Mouse (Mus musculus): ENCODE results near the gene Mycbpap. TPM values are rescaled to one million over a fixed set of nuclear protein-coding genes. Genes with fewer than 3 reads are reported as not detected.

Gene Mycbpap
- polyA plus RNA-seq, 1 experiment from 2014 or later: 6.6 TPM

DNA sequence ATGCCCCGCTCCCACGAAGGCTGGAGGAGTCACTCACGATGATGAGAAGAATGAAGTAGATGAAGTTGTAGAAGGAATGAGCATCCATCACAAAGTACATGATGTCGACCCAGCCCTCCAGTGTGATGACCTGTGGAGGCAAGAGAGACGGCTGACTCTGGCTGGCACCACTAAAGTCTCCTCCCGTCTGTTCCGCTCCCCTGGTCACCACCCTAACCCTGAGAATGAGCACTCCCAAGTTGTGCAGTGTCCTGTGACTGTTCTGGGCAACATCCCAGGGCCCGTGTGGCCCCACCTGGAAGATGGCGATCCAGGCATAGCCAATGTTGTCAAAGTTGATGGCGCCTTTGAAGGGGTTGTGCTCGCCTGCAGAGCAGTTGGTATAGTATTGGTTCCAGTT lies 59.7 kb downstream of the Mycbpap start:
- H3K9ac ChIP-seq (ENCODE audit: low read length): no peak overlapping the region
- H3K4me2 ChIP-seq (ENCODE audit: low read length): no peak overlapping the region
- 89% methylated on average over 11 of the region's 11 CpGs for WGBS
- peaks cover 2 to 6% of the 10 kb centered on the region in 2 experiments; a peak in 1 of 4 replicates for H3K4me1 ChIP-seq (ENCODE audit: control insufficient read depth in 2 of 2, insufficient read depth in 2 of 2, low read length in 2 of 2)
- no peak overlapping the region for H3K27ac ChIP-seq (replicated peaks in 1 of 2; ENCODE audit: control insufficient read depth in 1 of 2, insufficient read depth in 1 of 2, low read depth in 2 of 2, low read length in 2 of 2)
- H3K27me3 ChIP-seq (ENCODE audit: control insufficient read depth, insufficient read depth, low read length): peaks cover 4% of the 10 kb centered on the region; the same call in 1 of the 2 replicates
- no peak overlapping the region for H3K4me3 ChIP-seq (ENCODE audit: control insufficient read depth in 1 of 2, insufficient read depth in 1 of 2, low read depth in 1 of 2, low read length in 2 of 2)
- no peak for ATAC-seq (ENCODE audit: insufficient number of reproducible peaks, insufficient read depth, low FRiP score, low read depth)
- no peaks in the 10 kb centered on the region for H3K9me3 ChIP-seq (ENCODE audit: control insufficient read depth, low read length)
- H3K36me3 ChIP-seq (ENCODE audit: control insufficient read depth, insufficient read depth, low read length): no peaks in the 10 kb centered on the region

DNA sequence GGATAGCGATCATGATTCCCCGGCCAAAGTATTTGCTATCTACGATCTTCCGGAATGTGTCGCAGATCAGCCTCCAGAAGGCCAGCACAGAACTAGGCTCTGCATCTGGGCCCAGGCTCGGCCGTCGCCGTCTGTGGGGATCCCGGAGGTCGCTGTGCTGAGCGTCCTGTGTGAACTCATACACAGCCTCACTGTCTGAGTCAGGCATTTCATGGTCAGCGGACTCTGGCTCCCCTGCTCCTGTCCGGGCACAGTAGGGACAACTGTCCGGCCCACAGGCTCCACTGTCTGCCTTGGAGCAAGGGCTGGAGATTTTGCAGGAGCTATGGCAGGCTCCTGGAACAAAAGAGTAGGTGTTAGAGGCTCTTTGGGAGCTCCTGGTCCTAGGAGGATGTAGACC lies 64.5 kb downstream of the Mycbpap start:
- whole genome bisulfite sequencing: 77% methylated on average over 15 of the region's 15 CpGs
- Histone ChIP-seq H3K9ac (ENCODE audit: low read length) (no peak overlapping the region), H3K4me3 (ENCODE audit: control insufficient read depth in 1 of 2, insufficient read depth in 1 of 2, low read depth in 1 of 2, low read length in 2 of 2) (no peak overlapping the region), H3K4me1 (ENCODE audit: control insufficient read depth in 2 of 2, insufficient read depth in 2 of 2, low read length in 2 of 2) (peaks cover 8 to 13% of the 10 kb centered on the region in 2 experiments), H3K4me2 (ENCODE audit: low read length) (no peak overlapping the region), H3K9me3 (ENCODE audit: control insufficient read depth, low read length) (no peaks in the 10 kb centered on the region), H3K27me3 (ENCODE audit: control insufficient read depth, insufficient read depth, low read length) (peaks cover 4% of the 10 kb centered on the region; the same call in 1 of the 2 replicates), H3K36me3 (ENCODE audit: control insufficient read depth, insufficient read depth, low read length) (no peaks in the 10 kb centered on the region), H3K27ac (replicated peaks in 1 of 2; ENCODE audit: control insufficient read depth in 1 of 2, insufficient read depth in 1 of 2, low read depth in 2 of 2, low read length in 2 of 2) (no peak overlapping the region)
- no peak for ATAC-seq (ENCODE audit: insufficient number of reproducible peaks, insufficient read depth, low FRiP score, low read depth)

DNA sequence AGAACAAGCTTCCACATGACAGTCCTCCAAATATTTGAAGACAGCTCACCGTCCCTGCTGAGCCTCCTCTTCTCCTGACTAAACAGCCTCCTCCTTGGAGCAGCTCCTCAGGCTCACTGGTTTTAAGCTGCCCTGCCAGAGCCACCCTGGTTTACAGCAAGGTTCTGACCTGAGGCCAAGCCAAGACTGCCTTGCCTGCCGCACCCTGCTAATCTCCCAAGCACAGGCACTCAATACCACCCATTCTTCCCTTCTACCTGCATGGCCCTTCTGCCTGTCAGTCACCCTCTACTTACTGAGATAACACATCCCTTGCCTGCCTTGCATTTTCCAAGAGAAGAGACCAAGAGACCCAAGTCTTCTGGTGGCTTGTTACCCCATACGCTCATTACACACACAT lies 65.2 kb downstream of the Mycbpap start:
- no peak overlapping the region for H3K27ac ChIP-seq (replicated peaks in 1 of 2; ENCODE audit: control insufficient read depth in 1 of 2, insufficient read depth in 1 of 2, low read depth in 2 of 2, low read length in 2 of 2)
- H3K4me2 ChIP-seq (ENCODE audit: low read length): no peak overlapping the region
- H3K4me1 ChIP-seq (ENCODE audit: control insufficient read depth in 2 of 2, insufficient read depth in 2 of 2, low read length in 2 of 2): peaks cover 15 to 19% of the 10 kb centered on the region in 2 experiments
- H3K9me3 ChIP-seq (ENCODE audit: control insufficient read depth, low read length): no peaks in the 10 kb centered on the region
- H3K27me3 ChIP-seq (ENCODE audit: control insufficient read depth, insufficient read depth, low read length): peaks cover 4% of the 10 kb centered on the region; the same call in 1 of the 2 replicates
- no peaks in the 10 kb centered on the region for H3K36me3 ChIP-seq (ENCODE audit: control insufficient read depth, insufficient read depth, low read length)
- ATAC-seq (ENCODE audit: insufficient number of reproducible peaks, insufficient read depth, low FRiP score, low read depth): no peak
- no peak overlapping the region for H3K9ac ChIP-seq (ENCODE audit: low read length)
- H3K4me3 ChIP-seq (ENCODE audit: control insufficient read depth in 1 of 2, insufficient read depth in 1 of 2, low read depth in 1 of 2, low read length in 2 of 2): no peak overlapping the region
- WGBS: 64% methylated on average over 3 of the region's 3 CpGs

DNA sequence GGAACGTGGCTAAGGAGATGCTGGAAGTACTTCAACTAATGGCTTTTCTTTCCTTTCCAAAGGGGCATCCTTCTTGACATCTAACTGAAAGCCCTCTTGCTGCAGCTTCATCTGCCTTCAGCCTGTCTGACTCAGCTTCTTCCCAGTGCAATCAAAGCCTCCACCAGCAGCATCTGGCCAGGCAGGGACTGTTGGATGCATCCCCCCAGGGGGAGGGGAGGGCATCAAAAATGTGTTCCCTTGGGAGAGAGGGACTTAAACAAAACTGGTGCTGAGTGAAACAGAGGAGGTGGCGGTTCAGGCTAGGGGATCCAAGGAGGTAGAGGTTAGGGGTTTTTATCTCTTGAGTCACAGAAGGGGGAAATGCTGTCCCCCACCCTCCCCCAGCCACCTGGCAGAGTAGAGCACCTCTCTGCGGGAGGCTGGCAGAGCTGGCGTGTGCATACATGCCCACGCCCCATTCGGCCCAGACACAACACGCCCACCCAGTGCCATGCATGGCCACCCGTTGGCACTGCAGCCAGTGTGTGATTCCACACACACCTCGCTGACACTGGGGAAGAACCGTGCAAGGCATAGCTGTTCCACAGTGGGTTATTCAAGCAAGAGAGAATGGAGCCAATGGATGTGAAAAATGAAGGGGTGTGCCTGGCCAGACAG lies 66.3 kb downstream of the Mycbpap start:
- ATAC-seq (ENCODE audit: insufficient number of reproducible peaks, insufficient read depth, low FRiP score, low read depth): no peak
- Histone ChIP-seq H3K27ac (replicated peaks in 1 of 2; ENCODE audit: control insufficient read depth in 1 of 2, insufficient read depth in 1 of 2, low read depth in 2 of 2, low read length in 2 of 2) (no peak overlapping the region), H3K27me3 (ENCODE audit: control insufficient read depth, insufficient read depth, low read length) (peaks cover 4% of the 10 kb centered on the region; the same call in 1 of the 2 replicates), H3K4me1 (ENCODE audit: control insufficient read depth in 2 of 2, insufficient read depth in 2 of 2, low read length in 2 of 2) (peaks cover 26 to 30% of the 10 kb centered on the region in 2 experiments), H3K4me3 (ENCODE audit: control insufficient read depth in 1 of 2, insufficient read depth in 1 of 2, low read depth in 1 of 2, low read length in 2 of 2) (no peak overlapping the region), H3K9ac (ENCODE audit: low read length) (no peak overlapping the region), H3K4me2 (ENCODE audit: low read length) (no peak overlapping the region), H3K9me3 (ENCODE audit: control insufficient read depth, low read length) (no peaks in the 10 kb centered on the region), H3K36me3 (ENCODE audit: control insufficient read depth, insufficient read depth, low read length) (no peaks in the 10 kb centered on the region)
- WGBS: 84% methylated on average over 10 of the region's 10 CpGs

GRCm38 (mm10) chr11:94454756-94455155 lies 66.8 kb downstream of the Mycbpap start:
- H3K4me3 ChIP-seq (ENCODE audit: control insufficient read depth in 1 of 2, insufficient read depth in 1 of 2, low read depth in 1 of 2, low read length in 2 of 2): no peak overlapping the region
- H3K9me3 ChIP-seq (ENCODE audit: control insufficient read depth, low read length): no peaks in the 10 kb centered on the region
- H3K9ac ChIP-seq (ENCODE audit: low read length): no peak overlapping the region
- no peak overlapping the region for H3K27ac ChIP-seq (replicated peaks in 1 of 2; ENCODE audit: control insufficient read depth in 1 of 2, insufficient read depth in 1 of 2, low read depth in 2 of 2, low read length in 2 of 2)
- WGBS: 88% methylated on average over 5 of the region's 5 CpGs
- ATAC-seq (ENCODE audit: insufficient number of reproducible peaks, insufficient read depth, low FRiP score, low read depth): no peak
- peaks cover 31 to 35% of the 10 kb centered on the region in 2 experiments for H3K4me1 ChIP-seq (ENCODE audit: control insufficient read depth in 2 of 2, insufficient read depth in 2 of 2, low read length in 2 of 2)
- H3K4me2 ChIP-seq (ENCODE audit: low read length): no peak overlapping the region
- no peaks in the 10 kb centered on the region for H3K36me3 ChIP-seq (ENCODE audit: control insufficient read depth, insufficient read depth, low read length)
- H3K27me3 ChIP-seq (ENCODE audit: control insufficient read depth, insufficient read depth, low read length): peaks cover 4% of the 10 kb centered on the region; the same call in 1 of the 2 replicates

Other genes with a start within 250 kb of the Mycbpap start
- 0.36 and 1.1 TPM in 2 replicates for gene Gm21885, start 239.9 kb downstream of the Mycbpap start, polyA plus RNA-seq (2014; fragmentation: Nextera tagmentation; extraction: Ambion mirVana)
- 61.9 and 62.9 TPM in 2 replicates for gene Luc7l3, start 199.8 kb downstream of the Mycbpap start, polyA plus RNA-seq (2014; fragmentation: Nextera tagmentation; extraction: Ambion mirVana)
- 46.1 and 59.2 TPM in 2 replicates for gene Ankrd40, start 193.7 kb downstream of the Mycbpap start, polyA plus RNA-seq (2014; fragmentation: Nextera tagmentation; extraction: Ambion mirVana)
- 0.49 and 1.2 TPM in 2 replicates for gene Abcc3, start 128.7 kb downstream of the Mycbpap start, polyA plus RNA-seq (2014; fragmentation: Nextera tagmentation; extraction: Ambion mirVana)
- gene Cacna1g, start 47.5 kb downstream of the Mycbpap start, polyA plus RNA-seq (2014; fragmentation: Nextera tagmentation; extraction: Ambion mirVana): 7.7 TPM in 2 replicates
- gene Spata20, start 35.6 kb downstream of the Mycbpap start, polyA plus RNA-seq (2014; fragmentation: Nextera tagmentation; extraction: Ambion mirVana): not detected in 2 replicates
- 11.4 TPM in 2 replicates for gene Epn3, start 21.8 kb downstream of the Mycbpap start, polyA plus RNA-seq (2014; fragmentation: Nextera tagmentation; extraction: Ambion mirVana)
- 5.4 and 6.9 TPM in 2 replicates for gene Rsad1, start 27.5 kb upstream of the Mycbpap start, polyA plus RNA-seq (2014; fragmentation: Nextera tagmentation; extraction: Ambion mirVana)
- 0.15 and 0.42 TPM in 2 replicates for gene Chad, start 43.3 kb upstream of the Mycbpap start, polyA plus RNA-seq (2014; fragmentation: Nextera tagmentation; extraction: Ambion mirVana)
- gene Acsf2, start 80.1 kb upstream of the Mycbpap start, polyA plus RNA-seq (2014; fragmentation: Nextera tagmentation; extraction: Ambion mirVana): 3.9 and 4.0 TPM in 2 replicates
- gene Lrrc59, start 108.0 kb upstream of the Mycbpap start, polyA plus RNA-seq (2014; fragmentation: Nextera tagmentation; extraction: Ambion mirVana): 104 and 110 TPM in 2 replicates
- 131 and 147 TPM in 2 replicates for gene Mrpl27, start 132.0 kb upstream of the Mycbpap start, polyA plus RNA-seq (2014; fragmentation: Nextera tagmentation; extraction: Ambion mirVana)
- gene Eme1, start 132.2 kb upstream of the Mycbpap start, polyA plus RNA-seq (2014; fragmentation: Nextera tagmentation; extraction: Ambion mirVana): 10.2 and 11.7 TPM in 2 replicates
- gene Xylt2, start 155.8 kb upstream of the Mycbpap start, polyA plus RNA-seq (2014; fragmentation: Nextera tagmentation; extraction: Ambion mirVana): 10.4 and 13.8 TPM in 2 replicates
- not detected in 2 replicates for gene Gm11541, start 182.8 kb upstream of the Mycbpap start, polyA plus RNA-seq (2014; fragmentation: Nextera tagmentation; extraction: Ambion mirVana)
- 0.18 TPM in 1 of 2 replicates, not detected in the other for gene Cdc34b, start 220.0 kb upstream of the Mycbpap start, polyA plus RNA-seq (2014; fragmentation: Nextera tagmentation; extraction: Ambion mirVana)

Data from heart, embryonic 14.5 days (tissue).